Mouse (Mus musculus) retina, adult 2 months (tissue): ENCODE measurements around the gene Pid1.
"Not testable (repeated sequence)": the region's sequence is repeated elsewhere in the genome, so short reads cannot be mapped to it uniquely, and the experiment has no call there.

Experiments
- DNase-seq: peaks from one replicate; pipeline ENCODE4 v3.0.0-alpha.2; 2012; ENCODE audit warnings: low read depth, low spot score

The Pid1 gene

DNA sequence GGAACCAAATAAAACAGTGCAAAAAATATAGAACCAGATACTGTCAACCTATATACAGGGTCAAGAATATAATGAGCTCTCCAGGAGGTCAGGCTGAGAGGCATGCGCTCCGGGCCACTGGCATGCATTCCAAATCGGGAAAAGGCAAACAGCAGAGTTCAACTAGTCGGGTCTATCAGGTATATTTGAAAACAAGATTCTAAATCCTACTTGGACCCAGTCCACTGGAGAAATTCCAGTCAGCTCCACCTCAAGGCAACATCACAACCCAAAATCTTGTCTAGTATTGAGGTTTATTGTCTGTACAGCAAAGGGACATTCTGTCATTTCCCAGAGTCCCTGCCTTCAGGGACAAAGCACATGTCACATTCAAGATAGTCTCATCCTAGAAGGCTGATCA, 91.0 kb downstream of the Pid1 start:
- no peak for DNase-seq

DNA sequence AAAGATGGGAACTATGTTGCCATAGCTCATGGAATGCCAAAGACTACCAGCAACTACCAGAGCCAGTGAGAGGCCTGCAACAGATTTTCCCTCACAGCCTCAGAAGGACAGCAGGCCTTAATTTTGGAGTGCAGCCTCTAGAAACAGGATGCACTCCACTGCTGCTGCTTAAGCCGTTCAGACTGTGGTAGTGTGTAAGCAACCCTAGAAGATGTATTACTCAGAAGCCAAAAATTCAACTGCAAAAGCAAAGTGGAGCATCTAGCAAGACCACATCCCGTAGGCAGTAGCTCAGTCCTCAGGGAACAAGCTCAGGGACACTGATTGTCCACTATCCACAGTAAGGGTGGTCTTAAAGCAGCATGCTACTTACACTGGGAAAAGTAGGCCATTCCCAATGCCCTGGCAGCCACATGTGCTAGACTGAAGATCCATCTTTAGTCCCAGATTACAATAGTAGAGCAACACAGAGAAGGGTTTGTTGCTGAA, 92.2 kb downstream of the Pid1 start:
- no peak for DNase-seq

DNA sequence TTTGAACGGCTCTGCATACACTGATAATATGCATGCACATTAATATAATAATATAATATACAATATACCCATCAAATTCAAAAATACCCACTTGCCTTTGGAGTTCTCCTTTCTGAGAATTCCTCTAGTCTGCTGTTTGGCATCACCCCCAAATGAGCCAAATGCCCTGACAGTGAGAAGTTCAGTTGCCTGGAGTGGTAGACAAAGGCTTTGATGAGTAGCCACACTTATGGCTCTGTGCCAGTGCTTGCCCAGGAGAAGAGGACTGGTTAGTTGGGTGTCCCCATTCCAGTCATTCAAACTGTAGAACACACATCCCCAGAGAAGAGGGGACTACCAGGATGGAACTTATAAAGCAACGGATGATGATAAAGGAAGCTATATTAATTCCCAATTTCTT, 106.3 kb downstream of the Pid1 start:
- DNase-seq: no peak

DNA sequence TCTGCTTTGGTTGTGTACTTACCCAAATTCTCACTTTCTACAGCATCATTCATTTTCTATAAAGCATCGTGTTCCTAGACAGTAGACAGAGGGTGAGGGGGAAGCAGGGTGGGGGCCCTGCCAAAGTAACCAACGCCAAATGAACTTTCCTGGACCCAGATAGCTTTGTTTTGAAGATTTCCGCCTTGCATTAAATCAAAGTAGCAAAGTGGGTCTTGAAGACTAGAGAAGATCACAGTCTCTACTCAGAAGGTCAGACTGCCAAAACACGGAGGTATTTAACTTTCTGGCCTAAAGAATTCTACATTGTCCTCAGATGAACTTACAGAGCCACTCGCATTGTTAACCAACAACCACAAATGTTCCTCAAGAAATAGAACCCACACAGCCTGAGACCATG, 109.6 kb downstream of the Pid1 start:
- no peak for DNase-seq

DNA sequence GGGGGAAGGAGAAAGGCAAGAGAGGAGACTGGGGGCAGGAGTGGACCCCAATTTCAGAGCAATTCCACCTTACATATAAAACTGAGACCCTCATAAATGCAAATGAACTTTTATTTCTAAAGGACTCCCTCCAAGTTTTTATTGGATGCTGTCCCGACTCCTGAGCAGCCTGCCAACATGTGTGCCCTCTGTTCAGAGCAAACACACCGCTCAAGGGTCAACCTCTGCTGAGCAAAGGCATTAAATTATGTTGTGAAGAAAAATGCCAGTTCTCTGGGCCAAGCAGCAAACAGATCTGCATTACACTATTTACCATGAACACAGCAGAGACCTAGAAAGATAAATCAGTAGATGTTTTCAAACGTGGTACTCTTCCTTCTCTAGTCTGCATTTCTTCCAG, 110.1 kb downstream of the Pid1 start:
- no peak for DNase-seq

DNA sequence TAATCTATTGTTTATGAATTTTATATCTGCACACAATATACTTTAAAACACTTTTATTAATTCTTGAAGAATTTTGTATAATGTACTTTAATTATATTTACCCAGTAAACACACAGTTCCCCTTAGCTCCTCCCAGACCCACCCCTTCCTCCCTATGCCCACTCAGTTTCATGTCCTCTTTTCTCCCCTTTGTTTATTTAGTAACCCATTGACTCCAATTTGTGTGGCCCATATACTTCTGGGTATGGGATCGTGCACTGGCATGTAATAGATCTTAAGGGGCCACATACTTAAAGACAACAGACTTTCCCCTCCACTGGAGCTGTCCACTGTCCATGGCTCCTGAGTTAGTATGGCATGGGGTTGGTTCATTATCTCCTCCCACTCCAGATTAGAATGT, 112.8 kb downstream of the Pid1 start:
- no peak for DNase-seq

DNA sequence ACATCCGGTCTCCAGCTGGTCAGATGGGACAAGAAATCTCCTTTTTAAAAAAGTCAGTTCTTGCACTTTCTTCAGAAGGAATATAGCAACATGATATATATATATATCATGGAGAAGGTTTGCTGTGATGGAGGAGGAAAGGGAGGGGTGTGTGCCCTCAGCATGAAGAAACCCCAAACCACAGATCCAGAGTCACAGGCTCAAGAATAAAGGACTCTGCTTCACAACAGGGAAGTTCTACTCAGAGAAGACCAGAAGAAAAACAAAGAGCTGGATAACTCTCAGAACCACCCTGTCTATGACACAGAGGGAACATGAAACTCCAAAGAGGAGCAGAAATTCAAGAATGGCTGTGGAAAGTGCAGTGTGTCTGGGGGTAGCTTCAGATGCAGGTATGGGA, 113.2 kb downstream of the Pid1 start:
- no peak for DNase-seq

DNA sequence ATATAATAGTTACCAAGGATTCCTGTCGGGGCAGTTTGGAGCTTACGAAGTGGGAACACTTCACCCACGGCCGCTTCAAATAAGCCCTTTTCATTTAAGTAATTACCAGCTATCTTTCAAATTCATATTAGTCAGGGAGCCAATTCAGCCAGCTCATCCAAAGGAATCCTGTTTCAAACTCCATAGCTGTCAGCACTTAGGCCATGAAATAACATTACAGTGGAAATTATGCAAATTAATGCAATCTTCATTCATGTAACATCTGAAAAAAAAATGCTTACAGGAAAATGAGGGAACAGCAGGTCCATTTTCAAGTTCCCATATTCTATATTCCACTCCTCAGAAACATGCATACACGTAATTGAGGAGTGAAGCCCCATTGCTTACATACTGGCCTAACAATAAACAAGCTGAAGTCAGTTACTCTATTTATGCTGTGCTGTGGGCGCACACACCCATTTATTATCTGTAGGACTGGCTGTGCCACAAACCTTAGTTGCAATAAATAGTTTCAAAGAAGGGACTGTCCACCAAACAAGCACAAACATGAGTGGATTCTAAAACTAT, 114.1 kb downstream of the Pid1 start:
- no peak for DNase-seq

DNA sequence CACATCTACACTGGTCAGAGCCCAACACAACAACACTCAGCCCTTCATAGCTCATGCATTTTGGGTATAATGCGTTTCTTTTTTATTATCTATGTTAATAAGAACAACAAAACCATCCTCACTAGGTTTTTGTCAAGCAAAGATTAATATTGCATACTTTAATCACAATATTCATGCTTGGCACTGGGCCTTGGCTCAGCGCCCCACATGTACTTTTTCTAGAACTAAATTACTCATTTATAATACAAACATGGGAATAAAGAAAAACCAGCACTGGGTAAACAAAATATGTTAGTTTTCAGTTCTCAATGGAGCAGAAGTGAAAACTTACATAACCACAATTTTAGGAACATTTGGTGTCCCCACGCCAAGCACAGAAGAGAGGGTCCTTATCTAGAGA, 116.9 kb downstream of the Pid1 start:
- DNase-seq: no peak

DNA sequence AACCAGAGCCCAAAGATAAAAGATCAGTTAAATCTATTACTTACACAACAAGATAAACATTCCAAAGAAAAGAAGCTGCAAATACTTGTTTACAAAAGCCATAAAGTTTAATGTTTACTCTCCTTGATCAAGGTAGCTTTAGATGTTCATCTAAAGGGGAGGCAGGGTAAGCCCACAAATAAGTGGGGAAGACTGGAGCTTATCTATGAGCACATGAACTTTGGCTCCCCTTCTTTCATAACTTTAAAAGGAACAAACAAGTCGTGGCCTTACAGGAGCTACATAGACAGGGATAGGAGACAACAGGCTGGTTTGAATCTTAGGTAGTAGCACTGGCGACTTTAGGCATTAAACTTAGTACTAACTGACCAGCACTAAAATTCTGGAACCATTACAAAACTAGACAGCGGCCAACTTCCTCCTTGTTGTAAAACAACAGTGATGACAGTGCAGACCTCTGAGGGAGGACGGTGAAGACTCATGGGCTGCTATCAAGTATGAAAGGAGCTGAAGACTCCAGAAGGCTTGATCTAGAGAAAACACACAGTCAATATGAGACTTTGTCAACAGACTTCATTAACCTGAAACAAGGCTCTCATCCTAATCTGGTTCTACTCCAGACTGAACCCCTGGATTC, 122.7 kb downstream of the Pid1 start:
- DNase-seq: no peak

DNA sequence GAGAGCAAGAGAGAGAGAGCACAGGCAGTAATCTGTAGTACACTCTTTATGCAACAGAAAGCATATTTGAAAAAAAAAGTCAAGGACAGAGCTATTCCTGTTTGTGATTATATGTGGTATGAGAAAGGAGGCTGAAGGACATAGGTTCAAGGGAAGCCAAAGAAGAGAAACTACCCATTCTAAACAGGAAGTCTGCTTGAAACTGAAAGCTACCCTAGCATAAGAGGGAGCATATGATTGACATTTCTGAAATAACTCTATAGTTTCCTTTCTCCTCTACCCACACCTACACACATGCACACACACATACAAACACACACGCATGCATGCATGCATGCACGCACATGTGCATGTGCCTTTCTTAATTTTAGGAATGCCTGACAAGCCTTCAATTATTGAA, 123.8 kb downstream of the Pid1 start:
- no peak for DNase-seq

DNA sequence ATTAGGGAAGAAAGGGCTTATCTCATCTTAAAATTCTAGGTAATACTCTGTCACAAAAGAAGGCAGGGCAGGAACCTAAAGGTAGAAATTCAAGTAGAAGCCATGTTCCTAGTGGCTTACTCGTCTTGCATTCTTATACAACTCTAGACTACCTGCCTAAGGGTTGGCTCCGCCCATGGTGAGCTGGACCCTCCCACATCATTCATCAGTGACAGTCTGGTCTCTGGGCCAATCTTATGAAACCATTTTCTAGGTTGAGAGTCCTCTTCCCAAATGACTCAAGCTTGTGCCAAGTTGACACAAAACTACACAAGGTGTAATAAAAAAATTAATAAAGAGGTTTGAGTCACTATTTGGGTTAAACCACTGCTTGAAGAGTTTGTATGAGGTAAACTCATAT, 133.5 kb downstream of the Pid1 start:
- no peak for DNase-seq

DNA sequence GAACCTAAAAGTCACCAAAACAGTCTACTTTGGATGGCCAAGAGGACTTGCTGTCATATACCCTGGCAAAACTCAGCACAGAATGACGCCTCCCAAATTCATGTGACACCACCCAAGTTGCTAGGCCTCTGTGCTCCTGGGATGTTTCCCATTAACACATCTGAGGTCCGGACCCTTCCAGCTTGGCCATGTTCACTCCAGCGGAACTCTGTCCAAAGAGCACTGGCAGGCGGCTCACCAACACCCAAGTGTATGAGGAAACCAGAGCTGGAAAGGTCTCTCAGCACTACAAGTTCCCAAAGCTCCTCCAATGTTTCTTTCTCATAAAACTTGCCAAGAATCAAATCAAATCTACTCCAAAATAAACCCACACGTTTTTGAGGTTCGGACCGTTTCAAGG, 138.4 kb downstream of the Pid1 start:
- no peak for DNase-seq

DNA sequence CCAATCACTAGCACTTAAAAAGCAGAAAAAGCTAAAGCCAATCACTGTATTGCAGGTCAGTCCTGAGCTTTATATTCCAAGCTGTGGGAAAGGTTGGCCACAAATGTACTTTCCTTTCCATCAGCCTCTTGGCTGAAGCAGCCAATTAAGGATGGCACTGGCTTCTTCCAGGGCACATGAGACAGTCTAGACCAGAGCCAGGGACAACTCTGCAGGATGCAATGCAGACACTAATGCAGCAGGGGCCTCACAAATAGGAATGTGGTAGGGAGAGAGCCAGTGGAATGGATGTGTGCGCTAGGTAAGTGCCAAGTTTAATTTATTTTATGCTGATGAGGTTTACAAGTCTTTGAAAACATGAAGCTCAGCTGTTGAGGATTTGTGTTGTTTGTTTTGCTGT, 141.9 kb downstream of the Pid1 start:
- DNase-seq: no peak

DNA sequence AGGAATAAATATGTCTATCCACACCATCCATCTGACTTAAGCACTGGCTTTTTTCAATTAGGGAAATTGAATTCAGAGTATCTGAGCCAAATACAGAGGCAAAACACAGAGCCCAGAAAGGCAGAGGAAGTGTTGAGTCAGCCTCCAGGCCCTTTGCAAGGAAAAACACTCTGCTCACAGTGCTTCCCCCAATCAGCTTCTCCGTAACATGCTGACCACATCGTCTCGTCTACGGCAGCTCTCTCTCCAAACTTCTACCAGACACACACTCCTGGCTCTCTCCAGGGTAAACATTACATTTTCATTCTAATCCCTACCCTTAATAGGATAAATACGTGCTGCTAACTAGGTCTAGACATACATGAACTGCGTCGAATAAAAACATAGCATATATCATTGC, 145.4 kb downstream of the Pid1 start:
- DNase-seq: no peak

DNA sequence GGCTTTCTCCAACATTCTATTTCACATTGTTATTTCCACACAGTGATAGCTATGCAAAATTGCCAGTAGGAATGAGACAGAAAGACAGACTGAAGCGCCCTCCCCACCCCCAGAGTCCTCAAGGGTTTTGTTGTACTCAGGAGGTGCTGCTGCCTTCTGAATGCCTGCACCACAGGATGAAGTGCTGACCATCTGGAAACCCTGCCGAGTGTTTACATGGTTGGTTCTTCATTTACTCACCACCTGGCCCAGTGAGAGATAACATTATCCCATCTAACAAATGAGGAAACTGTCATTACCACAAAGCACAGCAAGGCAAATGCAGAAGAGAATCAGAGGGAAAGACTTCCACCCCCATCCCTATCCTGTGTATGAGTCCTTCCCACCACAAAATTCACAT, 146.2 kb downstream of the Pid1 start:
- DNase-seq: no peak

DNA sequence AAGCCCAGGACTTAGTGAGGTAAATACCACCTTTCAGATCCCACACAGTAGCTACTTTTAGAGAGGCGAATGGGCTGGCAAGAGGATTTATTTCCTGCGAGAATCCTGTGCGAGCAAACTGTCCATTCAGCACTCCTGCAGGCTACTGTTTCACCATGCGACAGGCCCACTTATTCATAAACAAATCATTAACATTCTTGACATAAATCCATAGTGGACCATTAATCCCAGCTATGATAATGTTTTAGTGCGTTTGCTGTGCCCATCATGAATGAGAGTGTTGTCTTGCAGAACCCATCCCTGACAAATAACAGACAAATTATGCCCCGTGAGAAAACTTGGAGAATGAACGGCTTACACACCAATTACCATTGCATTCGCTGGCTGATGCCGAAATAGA, 152.5 kb downstream of the Pid1 start:
- no peak for DNase-seq

DNA sequence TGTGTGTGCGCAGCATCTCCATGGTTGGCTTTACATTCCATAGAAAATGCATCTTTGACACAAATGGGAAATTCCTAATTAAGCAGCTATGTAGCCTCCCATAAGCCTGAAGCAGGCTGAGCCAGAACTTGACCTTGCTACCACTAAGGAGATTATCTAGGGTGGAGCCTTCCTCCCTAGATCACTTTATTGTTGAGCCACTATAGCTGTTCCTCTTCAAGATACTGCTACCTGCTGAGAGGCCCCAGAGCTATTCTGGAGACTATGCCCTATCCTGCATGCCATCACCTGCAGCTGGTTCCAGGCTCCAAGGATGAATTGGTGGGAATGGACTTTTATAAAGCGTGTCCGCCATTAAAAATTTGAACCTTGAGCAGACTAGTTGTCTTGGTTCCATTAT, 158.2 kb downstream of the Pid1 start:
- DNase-seq: not testable (repeated sequence)

DNA sequence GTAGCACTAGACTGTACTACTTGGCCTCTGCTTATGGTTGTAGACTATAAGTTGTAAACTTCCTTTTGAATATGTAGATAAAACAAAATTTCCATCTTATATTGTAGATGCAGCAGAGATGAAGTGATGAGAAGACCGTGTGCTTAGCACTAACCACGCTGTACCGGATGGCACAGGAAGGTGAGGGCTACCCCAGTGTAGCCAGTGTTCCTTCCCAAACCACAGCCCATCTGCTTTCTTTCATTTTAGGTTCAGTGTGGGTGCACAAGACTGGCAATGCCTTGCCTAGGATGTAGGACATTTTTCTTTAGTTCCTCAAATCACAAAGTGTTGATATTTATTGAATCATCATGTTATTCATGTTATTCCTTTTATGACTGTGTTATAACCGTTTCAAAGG, 160.5 kb downstream of the Pid1 start:
- DNase-seq: no peak

DNA sequence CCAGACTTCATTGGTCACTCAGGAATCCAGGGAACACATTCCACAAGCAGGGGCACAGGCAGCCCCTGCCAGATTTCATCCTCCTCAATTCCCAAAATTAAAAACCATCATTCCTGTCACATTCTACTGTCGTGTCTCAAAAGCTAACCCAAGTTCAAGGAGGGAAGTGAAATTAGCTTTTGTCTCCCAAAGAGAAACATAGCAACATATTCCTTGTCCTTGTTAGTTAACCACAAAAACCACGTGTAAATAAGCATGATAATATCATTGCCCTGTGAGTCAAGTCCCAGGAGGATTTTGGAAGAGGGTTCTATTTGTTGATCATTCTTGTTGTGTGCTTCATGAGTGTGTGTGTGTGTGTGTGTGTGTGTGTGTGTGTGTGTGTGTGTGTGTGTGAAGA, 164.1 kb downstream of the Pid1 start:
- no peak for DNase-seq

DNA sequence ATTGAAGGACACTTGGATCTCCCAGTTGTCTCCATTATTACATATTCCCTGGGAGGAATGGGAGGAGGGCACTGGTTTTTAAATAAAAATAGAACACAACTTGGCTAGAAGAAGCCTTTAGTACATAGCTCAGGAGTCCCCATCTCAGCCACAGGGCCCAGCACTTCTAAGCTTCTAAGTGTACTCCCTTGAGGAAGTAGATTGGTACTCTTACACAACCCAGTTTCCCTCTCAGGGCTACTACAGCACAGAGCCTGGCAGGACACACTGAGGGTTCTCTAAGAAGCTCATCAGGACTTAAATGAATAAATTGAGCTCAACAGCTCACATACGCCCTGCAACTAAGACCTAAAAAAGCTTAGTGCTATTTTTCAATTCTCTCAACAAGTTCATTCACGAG, 165.1 kb downstream of the Pid1 start:
- no peak for DNase-seq

DNA sequence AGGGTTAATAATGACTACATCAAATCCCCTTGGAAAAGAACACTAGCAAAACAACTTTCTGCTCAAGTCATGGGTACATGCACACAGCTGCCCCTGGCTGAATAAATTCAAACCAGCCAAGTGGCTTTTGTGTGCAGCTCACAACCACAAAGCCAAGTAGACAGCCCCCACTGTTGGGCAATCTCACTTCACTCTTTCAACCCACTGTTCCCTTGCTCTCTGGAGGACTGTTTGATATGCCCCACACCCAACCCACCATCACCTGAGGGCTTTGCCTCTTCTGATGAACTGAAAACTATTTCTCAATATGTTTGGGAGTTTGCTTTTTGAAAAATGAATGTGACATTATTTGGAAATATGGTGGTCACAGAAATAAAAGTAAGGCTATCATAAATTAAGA, 171.8 kb downstream of the Pid1 start:
- DNase-seq: no peak

DNA sequence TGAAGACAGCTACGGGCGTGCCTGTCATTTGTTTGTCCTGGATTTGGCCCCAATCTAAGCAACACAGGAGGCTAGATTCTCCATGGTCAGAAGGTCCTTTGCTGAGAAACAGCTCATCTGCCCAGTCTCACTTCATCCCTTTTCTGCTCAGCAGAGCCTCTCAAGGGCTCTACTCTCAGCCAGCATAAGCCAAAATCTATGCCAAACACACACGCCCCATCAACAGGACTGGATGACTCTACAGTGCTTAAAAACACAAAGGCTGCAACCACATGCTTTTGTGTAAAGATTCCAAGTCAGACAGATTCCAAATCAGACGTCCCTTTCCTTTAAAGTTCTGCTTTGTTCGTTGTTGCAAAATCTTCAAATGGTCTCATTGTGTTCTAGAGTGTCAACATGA, 174.5 kb downstream of the Pid1 start:
- no peak for DNase-seq
